Mouse (Mus musculus): ENCODE measurements around the gene Zfp830. TPM values are rescaled to one million over a fixed set of nuclear protein-coding genes. Genes with fewer than 3 reads are reported as not detected.

Gene Zfp830
- polyA plus RNA-seq (2014; fragmentation: Nextera tagmentation; extraction: Ambion mirVana), result 29.0 and 31.3 TPM in 2 replicates

GRCm38 (mm10) chr11:82763742-82764437 lies at the start of gene Zfp830, which contains the start of gene Cct6b:
Zfp830 (plus strand) TSS chr11:82764345.
Cct6b (minus strand) TSS chr11:82764321.
- Histone ChIP-seq H3K27me3 (ENCODE audit: control insufficient read depth, insufficient read depth, low read length) (no peaks in the 10 kb centered on the region), H3K4me3 (ENCODE audit: low read depth, low read length) (peak within 1 kb of the TSS; percentile 86)
- ATAC-seq (ENCODE audit: low read depth), result peak; percentile 99

GRCm38 (mm10) chr11:82719294-82719693 lies 44.9 kb upstream of the Zfp830 start:
- 86% methylated on average over 12 of the region's 12 CpGs for WGBS
- no peaks in the 10 kb centered on the region for H3K36me3 ChIP-seq (ENCODE audit: control insufficient read depth, insufficient read depth, low read length)

More at GRCm38 (mm10) chr11:82763742-82764437, at the start of gene Zfp830, which contains the start of gene Cct6b:
- Histone ChIP-seq H3K9me3 (ENCODE audit: control insufficient read depth, low read length) (no peaks in the 10 kb centered on the region), H3K36me3 (ENCODE audit: control insufficient read depth, insufficient read depth, low read length) (no peaks in the 10 kb centered on the region), H3K9ac (replicated peaks; ENCODE audit: low read depth, low read length) (peak within 1 kb of the TSS; percentile 79), H3K27ac (ENCODE audit: low read depth, low read length) (peak within 1 kb of the TSS; percentile 87), H3K4me1 (ENCODE audit: control insufficient read depth, insufficient read depth, low read length) (peaks cover 11% of the 10 kb centered on the region), H3K4me2 (ENCODE audit: low read depth, low read length) (peak within 1 kb of the TSS; percentile 99)
- WGBS, result under 1% methylated on average over 44 of the region's 44 CpGs

DNA sequence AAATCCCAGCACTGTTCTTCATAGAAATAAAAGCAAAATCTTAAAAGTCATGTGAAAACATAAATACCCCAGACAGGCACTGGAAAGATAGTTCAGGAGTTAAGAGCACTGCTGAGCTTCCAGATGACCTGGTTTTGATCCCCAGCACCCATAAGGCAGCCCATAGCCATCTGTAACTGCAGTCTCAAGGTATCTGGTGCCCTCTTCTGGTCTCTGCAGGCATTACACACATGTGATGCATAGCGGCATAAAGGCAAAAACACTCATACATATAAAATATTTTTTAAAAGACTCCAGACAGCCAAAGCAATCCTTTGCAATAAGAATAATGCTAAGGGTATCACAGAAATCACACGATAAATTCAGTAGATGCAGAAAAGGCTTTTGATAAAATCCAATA lies 37.3 kb upstream of the Zfp830 start:
- H3K4me1 ChIP-seq (ENCODE audit: control insufficient read depth, insufficient read depth, low read length), result no peaks in the 10 kb centered on the region
- no peak for ATAC-seq (ENCODE audit: low read depth)
- H3K36me3 ChIP-seq (ENCODE audit: control insufficient read depth, insufficient read depth, low read length), result no peaks in the 10 kb centered on the region
- 100% methylated on average over 2 of the region's 2 CpGs for WGBS
- no peak overlapping the region for H3K9ac ChIP-seq (replicated peaks; ENCODE audit: low read depth, low read length)
- H3K9me3 ChIP-seq (ENCODE audit: control insufficient read depth, low read length), result no peaks in the 10 kb centered on the region
- H3K4me2 ChIP-seq (ENCODE audit: low read depth, low read length), result no peak overlapping the region
- H3K4me3 ChIP-seq (ENCODE audit: low read depth, low read length), result no peak overlapping the region
- H3K27me3 ChIP-seq (ENCODE audit: control insufficient read depth, insufficient read depth, low read length), result no peaks in the 10 kb centered on the region
- H3K27ac ChIP-seq (ENCODE audit: low read depth, low read length), result no peak overlapping the region

More at GRCm38 (mm10) chr11:82719294-82719693, 44.9 kb upstream of the Zfp830 start:
- no peak for ATAC-seq (ENCODE audit: low read depth)
- H3K27me3 ChIP-seq (ENCODE audit: control insufficient read depth, insufficient read depth, low read length), result no peaks in the 10 kb centered on the region
- no peak overlapping the region for H3K4me3 ChIP-seq (ENCODE audit: low read depth, low read length)
- H3K4me2 ChIP-seq (ENCODE audit: low read depth, low read length), result no peak overlapping the region
- H3K4me1 ChIP-seq (ENCODE audit: control insufficient read depth, insufficient read depth, low read length), result no peaks in the 10 kb centered on the region
- H3K9ac ChIP-seq (replicated peaks; ENCODE audit: low read depth, low read length), result no peak overlapping the region
- no peak overlapping the region for H3K27ac ChIP-seq (ENCODE audit: low read depth, low read length)
- H3K9me3 ChIP-seq (ENCODE audit: control insufficient read depth, low read length), result no peaks in the 10 kb centered on the region

DNA sequence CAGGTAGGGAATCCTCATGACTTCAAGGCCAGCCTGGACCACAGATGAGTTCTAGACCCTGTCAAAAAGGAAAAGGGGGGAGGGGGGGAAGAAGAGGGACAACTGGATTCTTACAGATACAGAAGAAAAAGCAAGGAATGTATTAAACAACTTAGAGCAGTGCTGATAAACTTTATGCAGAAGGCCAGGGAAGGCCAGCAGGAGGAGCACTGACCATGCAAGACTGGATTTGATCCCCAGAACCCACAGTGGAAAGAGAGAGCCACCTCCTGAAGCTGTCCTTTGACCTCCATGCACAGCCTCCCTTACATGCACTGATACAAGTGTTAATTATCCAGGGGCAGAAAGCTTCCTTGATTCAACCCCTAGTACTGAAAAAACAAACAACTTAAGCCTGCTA lies 29.9 kb upstream of the Zfp830 start:
- no peaks in the 10 kb centered on the region for H3K27me3 ChIP-seq (ENCODE audit: control insufficient read depth, insufficient read depth, low read length)
- no peaks in the 10 kb centered on the region for H3K4me1 ChIP-seq (ENCODE audit: control insufficient read depth, insufficient read depth, low read length)
- H3K27ac ChIP-seq (ENCODE audit: low read depth, low read length), result no peak overlapping the region
- no peaks in the 10 kb centered on the region for H3K36me3 ChIP-seq (ENCODE audit: control insufficient read depth, insufficient read depth, low read length)
- H3K4me3 ChIP-seq (ENCODE audit: low read depth, low read length), result no peak overlapping the region
- no peak overlapping the region for H3K4me2 ChIP-seq (ENCODE audit: low read depth, low read length)
- no peaks in the 10 kb centered on the region for H3K9me3 ChIP-seq (ENCODE audit: control insufficient read depth, low read length)
- no peak overlapping the region for H3K9ac ChIP-seq (replicated peaks; ENCODE audit: low read depth, low read length)
- ATAC-seq (ENCODE audit: low read depth), result no peak

DNA sequence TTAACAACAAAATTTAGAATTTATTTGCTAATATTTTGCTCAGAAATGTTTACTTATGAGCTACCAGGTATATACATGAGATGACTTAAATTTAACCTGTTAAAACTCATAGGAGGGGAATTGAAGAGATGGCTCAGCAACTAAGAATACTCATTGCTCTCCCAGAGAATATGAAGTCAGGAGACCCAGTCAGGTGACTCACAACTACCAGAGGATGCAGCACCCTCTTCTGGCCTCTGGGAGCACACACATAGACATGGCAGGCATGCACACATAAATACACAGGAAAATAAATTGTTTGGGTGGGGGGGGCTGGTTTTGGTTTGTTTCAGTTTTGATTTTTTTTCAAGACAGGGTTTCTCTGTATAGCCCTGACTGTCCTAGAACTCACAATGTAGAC lies 25.1 kb upstream of the Zfp830 start:
- Histone ChIP-seq H3K27ac (ENCODE audit: low read depth, low read length) (no peak overlapping the region), H3K27me3 (ENCODE audit: control insufficient read depth, insufficient read depth, low read length) (no peaks in the 10 kb centered on the region), H3K4me2 (ENCODE audit: low read depth, low read length) (no peak overlapping the region), H3K4me3 (ENCODE audit: low read depth, low read length) (no peak overlapping the region), H3K36me3 (ENCODE audit: control insufficient read depth, insufficient read depth, low read length) (no peaks in the 10 kb centered on the region), H3K9me3 (ENCODE audit: control insufficient read depth, low read length) (no peaks in the 10 kb centered on the region), H3K9ac (replicated peaks; ENCODE audit: low read depth, low read length) (no peak overlapping the region), H3K4me1 (ENCODE audit: control insufficient read depth, insufficient read depth, low read length) (no peaks in the 10 kb centered on the region)
- no peak for ATAC-seq (ENCODE audit: low read depth)

- Histone ChIP-seq H3K27me3 (ENCODE audit: control insufficient read depth, insufficient read depth, low read length) (no peaks in the 10 kb centered on the region), H3K4me1 (ENCODE audit: control insufficient read depth, insufficient read depth, low read length) (no peaks in the 10 kb centered on the region), H3K4me3 (ENCODE audit: low read depth, low read length) (no peak overlapping the region), H3K9ac (replicated peaks; ENCODE audit: low read depth, low read length) (no peak overlapping the region), H3K9me3 (ENCODE audit: control insufficient read depth, low read length) (no peaks in the 10 kb centered on the region), H3K36me3 (ENCODE audit: control insufficient read depth, insufficient read depth, low read length) (no peaks in the 10 kb centered on the region), H3K4me2 (ENCODE audit: low read depth, low read length) (no peak overlapping the region), H3K27ac (ENCODE audit: low read depth, low read length) (no peak overlapping the region)
- ATAC-seq (ENCODE audit: low read depth), result no peak
- 42% methylated on average over 6 of the region's 6 CpGs for WGBS
These were observed 18.0 kb upstream of the Zfp830 start for GRCm38 (mm10) chr11:82746138-82746537.

- no peaks in the 10 kb centered on the region for H3K9me3 ChIP-seq (ENCODE audit: control insufficient read depth, low read length)
- WGBS, result 88% methylated on average over 8 of the region's 8 CpGs
- no peak overlapping the region for H3K9ac ChIP-seq (replicated peaks; ENCODE audit: low read depth, low read length)
- no peaks in the 10 kb centered on the region for H3K36me3 ChIP-seq (ENCODE audit: control insufficient read depth, insufficient read depth, low read length)
- H3K4me3 ChIP-seq (ENCODE audit: low read depth, low read length), result no peak overlapping the region
- no peak overlapping the region for H3K27ac ChIP-seq (ENCODE audit: low read depth, low read length)
- H3K4me1 ChIP-seq (ENCODE audit: control insufficient read depth, insufficient read depth, low read length), result no peaks in the 10 kb centered on the region
- H3K27me3 ChIP-seq (ENCODE audit: control insufficient read depth, insufficient read depth, low read length), result no peaks in the 10 kb centered on the region
- no peak for ATAC-seq (ENCODE audit: low read depth)
- H3K4me2 ChIP-seq (ENCODE audit: low read depth, low read length), result no peak overlapping the region
These were observed 17.2 kb upstream of the Zfp830 start for GRCm38 (mm10) chr11:82746857-82747366.

DNA sequence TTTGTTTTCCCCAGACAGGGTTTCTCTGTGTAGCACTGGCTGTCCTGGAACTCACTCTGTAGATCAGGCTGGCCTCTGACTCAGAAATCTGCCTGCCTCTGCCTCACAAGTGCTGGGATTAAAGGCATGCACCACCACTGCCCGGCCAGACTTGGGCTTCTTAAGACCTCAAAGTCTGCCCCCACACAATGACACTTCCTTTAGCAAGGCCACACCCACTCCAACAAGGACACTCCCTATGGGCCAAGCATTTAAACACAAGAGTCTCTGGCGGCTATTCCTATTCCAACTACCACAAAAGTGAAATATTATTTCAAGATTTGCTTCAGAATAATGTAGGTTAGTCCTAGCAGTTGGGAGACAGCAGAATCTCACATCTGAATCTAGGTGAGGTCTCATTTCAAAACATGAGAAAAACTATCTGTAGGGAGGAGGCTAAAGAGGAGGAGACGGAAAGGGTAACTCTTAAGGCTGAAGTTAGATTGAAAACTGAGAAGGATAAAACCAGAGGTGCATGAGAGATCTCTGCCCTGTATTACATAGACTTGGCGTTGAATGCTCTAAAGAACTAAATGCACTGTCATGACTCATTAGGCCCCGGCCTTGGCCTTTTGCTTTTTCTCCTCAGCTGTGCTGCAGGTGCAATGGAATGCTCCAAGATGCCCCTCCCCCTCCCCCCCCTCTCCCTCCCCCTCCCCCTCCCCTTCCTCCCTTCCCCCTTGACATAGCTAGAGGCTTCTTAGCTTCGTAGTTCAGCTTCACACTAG lies 11.6 kb upstream of the Zfp830 start:
- 72% methylated on average over 6 of the region's 6 CpGs for WGBS
- H3K4me3 ChIP-seq (ENCODE audit: low read depth, low read length), result no peak overlapping the region
- ATAC-seq (ENCODE audit: low read depth), result no peak
- H3K9ac ChIP-seq (replicated peaks; ENCODE audit: low read depth, low read length), result no peak overlapping the region
- H3K4me2 ChIP-seq (ENCODE audit: low read depth, low read length), result no peak overlapping the region
- no peaks in the 10 kb centered on the region for H3K27me3 ChIP-seq (ENCODE audit: control insufficient read depth, insufficient read depth, low read length)
- no peaks in the 10 kb centered on the region for H3K36me3 ChIP-seq (ENCODE audit: control insufficient read depth, insufficient read depth, low read length)
- H3K9me3 ChIP-seq (ENCODE audit: control insufficient read depth, low read length), result no peaks in the 10 kb centered on the region
- H3K27ac ChIP-seq (ENCODE audit: low read depth, low read length), result no peak overlapping the region
- H3K4me1 ChIP-seq (ENCODE audit: control insufficient read depth, insufficient read depth, low read length), result no peaks in the 10 kb centered on the region

DNA sequence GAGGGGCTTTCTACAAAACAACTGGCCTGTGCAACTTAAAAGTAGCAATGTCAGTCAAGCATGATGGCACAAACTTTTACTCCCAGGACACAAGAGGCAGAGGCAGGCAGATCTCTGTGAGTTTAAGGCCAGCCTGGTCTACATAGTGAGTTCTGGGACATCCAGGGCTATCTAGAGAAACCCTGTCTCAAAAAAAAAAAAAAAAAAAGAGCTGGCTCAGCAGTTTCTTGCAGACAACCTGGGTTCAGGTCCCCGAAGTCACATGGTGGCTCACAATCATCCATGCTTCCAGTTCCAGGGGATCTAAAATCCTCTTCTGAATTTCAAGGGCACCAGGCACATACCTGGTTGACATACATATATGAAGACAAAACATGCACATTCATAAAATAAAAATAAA lies 8.2 kb upstream of the Zfp830 start:
- H3K9ac ChIP-seq (replicated peaks; ENCODE audit: low read depth, low read length), result no peak overlapping the region
- H3K4me3 ChIP-seq (ENCODE audit: low read depth, low read length), result no peak overlapping the region
- no peaks in the 10 kb centered on the region for H3K36me3 ChIP-seq (ENCODE audit: control insufficient read depth, insufficient read depth, low read length)
- 88% methylated on average over 1 of the region's 1 CpGs for WGBS
- no peak overlapping the region for H3K4me2 ChIP-seq (ENCODE audit: low read depth, low read length)
- H3K4me1 ChIP-seq (ENCODE audit: control insufficient read depth, insufficient read depth, low read length), result no peaks in the 10 kb centered on the region
- H3K27me3 ChIP-seq (ENCODE audit: control insufficient read depth, insufficient read depth, low read length), result no peaks in the 10 kb centered on the region
- ATAC-seq (ENCODE audit: low read depth), result no peak
- no peak overlapping the region for H3K27ac ChIP-seq (ENCODE audit: low read depth, low read length)
- H3K9me3 ChIP-seq (ENCODE audit: control insufficient read depth, low read length), result no peaks in the 10 kb centered on the region

Measured in neural tube, embryonic 14.5 days (tissue).